Mouse (Mus musculus) spleen, adult 2 months (tissue): ENCODE data around the gene Skiv2l.
"Not testable (repeated sequence)": the region's sequence is repeated elsewhere in the genome, so short reads cannot be mapped to it uniquely, and the experiment has no call there.

Source experiments
- CTCF ChIP-seq: fragments of 200-500 bp; IDR thresholded peaks from 2 replicates; pipeline ENCODE4 v1.5.1; 2011; ENCODE audit warnings: mild to moderate bottlenecking, inconsistent platforms; ENCODE audit not compliant: insufficient read depth, insufficient read length, insufficient replicate concordance; ENCODE audit errors: extremely low read depth
- POLR2A ChIP-seq: fragments of 200-500 bp; IDR thresholded peaks from 2 replicates; pipeline ENCODE4 v1.6.1; 2011; ENCODE audit warnings: low read depth, low read length, inconsistent platforms

- TF ChIP-seq CTCF, POLR2A: not testable (repeated sequence)
Measured at GRCm38 (mm10) chr17:34810811-34811210, 39.2 kb downstream of the Skiv2l start.
